Mouse (Mus musculus): ENCODE data around the gene Ssu72. TPM values are rescaled to one million over a fixed set of nuclear protein-coding genes. Genes with fewer than 3 reads are reported as not detected.

Gene Ssu72
- polyA plus RNA-seq, 1 experiment from 2014 or later, result 159 TPM

DNA sequence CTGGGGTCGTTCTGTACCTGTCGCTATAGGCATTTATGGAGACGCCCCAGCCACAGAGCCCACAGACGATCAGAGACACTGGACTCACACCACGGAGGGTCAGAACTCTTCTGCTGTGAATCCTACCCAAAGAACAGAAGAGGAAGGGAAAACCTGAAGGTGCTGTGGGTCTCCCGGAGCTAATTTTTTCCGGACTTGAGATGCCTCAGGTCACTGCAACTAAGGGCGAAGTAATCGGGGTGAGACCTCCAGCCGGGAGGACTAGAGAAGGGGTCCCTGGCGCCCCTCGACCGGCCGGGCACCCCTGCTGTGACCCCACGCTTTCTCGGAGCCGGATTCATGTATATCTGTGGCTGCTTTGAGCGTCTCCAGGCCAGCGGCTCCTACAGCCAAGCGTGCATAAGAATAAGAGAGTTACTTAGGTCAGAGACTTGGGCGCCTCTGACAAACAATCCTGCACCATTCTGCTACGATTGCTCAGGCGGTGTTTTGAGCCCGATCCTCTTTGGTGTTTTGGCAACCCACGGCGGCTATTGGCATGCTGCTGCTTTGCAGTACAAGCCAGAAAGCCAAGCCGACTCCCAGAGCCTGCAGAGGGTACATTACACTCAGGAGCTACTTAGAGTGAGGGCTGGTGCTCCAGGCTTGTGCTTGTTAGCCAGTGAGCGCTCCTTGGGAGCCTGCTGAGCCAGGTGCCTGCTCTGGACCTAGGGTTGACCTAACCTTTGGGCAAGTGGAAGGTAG, 56.9 kb downstream of the Ssu72 start:
- Histone ChIP-seq H3K4me1 (ENCODE audit: insufficient read depth, low read length) (peaks cover 23% of the 10 kb centered on the region), H3K4me3 (ENCODE audit: low read length) (peak overlapping the region; percentile 85), H3K27me3 (ENCODE audit: insufficient read depth, low read length) (no peaks in the 10 kb centered on the region), H3K36me3 (ENCODE audit: insufficient read depth, low read length) (peaks cover 8% of the 10 kb centered on the region; the same call in 1 of the 2 replicates), H3K27ac (ENCODE audit: low read length) (peak overlapping the region; percentile 64), H3K9ac (replicated peaks; ENCODE audit: low read length) (peak overlapping the region; percentile 85), H3K4me2 (replicated peaks; ENCODE audit: low read depth, low read length) (peak overlapping the region; percentile 87), H3K9me3 (ENCODE audit: low read length) (no peaks in the 10 kb centered on the region)
- ATAC-seq (ENCODE audit: low FRiP score, low TSS enrichment), result no peak
- 2% methylated on average over 28 of the region's 28 CpGs for WGBS

DNA sequence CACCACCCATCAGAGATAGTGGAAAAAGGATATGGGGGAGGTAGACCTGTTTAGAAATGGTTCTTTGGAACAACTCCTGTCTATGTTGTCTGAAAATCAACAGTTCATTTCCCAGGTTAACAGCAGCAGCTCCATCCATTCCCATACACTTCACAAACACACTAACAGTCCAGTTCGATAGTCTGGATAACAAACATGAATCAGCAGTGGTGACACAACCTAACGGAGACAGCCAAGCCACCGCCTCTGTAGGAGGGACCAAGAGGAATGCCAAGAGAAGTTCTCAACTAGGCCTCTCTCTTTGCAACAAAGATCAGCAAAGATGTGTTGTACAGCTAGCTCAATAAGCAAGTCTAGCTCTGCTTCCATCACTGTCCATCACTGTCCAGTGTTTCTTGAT, 57.8 kb downstream of the Ssu72 start:
- H3K4me3 ChIP-seq (ENCODE audit: low read length), result no peak overlapping the region
- H3K27me3 ChIP-seq (ENCODE audit: insufficient read depth, low read length), result no peaks in the 10 kb centered on the region
- H3K4me2 ChIP-seq (replicated peaks; ENCODE audit: low read depth, low read length), result no peak overlapping the region
- H3K9ac ChIP-seq (replicated peaks; ENCODE audit: low read length), result no peak overlapping the region
- no peak for ATAC-seq (ENCODE audit: low FRiP score, low TSS enrichment)
- H3K27ac ChIP-seq (ENCODE audit: low read length), result no peak overlapping the region
- 0 out of 2 replicates have a peak, but pooled peaks cover under 1% of the 10 kb centered on the region for H3K36me3 ChIP-seq (ENCODE audit: insufficient read depth, low read length)
- no peaks in the 10 kb centered on the region for H3K9me3 ChIP-seq (ENCODE audit: low read length)
- 87% methylated on average over 3 of the region's 3 CpGs for WGBS
- H3K4me1 ChIP-seq (ENCODE audit: insufficient read depth, low read length), result peaks cover 23% of the 10 kb centered on the region

DNA sequence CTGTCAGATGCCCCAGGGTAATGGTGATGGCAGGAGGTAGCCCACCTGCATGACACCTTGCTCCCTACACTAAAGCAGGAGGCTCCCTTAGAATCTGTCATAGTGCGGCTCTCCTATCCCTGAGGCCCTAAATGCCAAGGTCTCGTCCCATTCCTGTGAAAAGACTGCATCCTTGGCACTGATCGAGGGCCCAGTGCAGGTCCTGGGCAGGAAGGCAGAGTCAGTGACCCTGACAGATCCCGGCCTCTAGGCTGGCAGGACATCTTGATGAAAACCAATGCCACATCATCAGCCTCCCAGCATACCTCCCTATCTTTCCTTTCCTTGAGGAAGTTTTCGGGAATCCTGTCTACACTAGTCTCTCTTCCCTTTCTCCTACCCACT, 64.9 kb downstream of the Ssu72 start:
- H3K4me1 ChIP-seq (ENCODE audit: insufficient read depth, low read length), result peaks cover 16% of the 10 kb centered on the region
- peak overlapping the region; percentile 65 for H3K4me2 ChIP-seq (replicated peaks; ENCODE audit: low read depth, low read length)
- H3K4me3 ChIP-seq (ENCODE audit: low read length), result peak overlapping the region; percentile 53
- H3K36me3 ChIP-seq (ENCODE audit: insufficient read depth, low read length), result no peaks in the 10 kb centered on the region
- no peaks in the 10 kb centered on the region for H3K9me3 ChIP-seq (ENCODE audit: low read length)
- H3K27ac ChIP-seq (ENCODE audit: low read length), result no peak overlapping the region
- H3K27me3 ChIP-seq (ENCODE audit: insufficient read depth, low read length), result peaks cover 5% of the 10 kb centered on the region; the same call in 1 of the 2 replicates
- WGBS, result 54% methylated on average over 5 of the region's 5 CpGs
- no peak for ATAC-seq (ENCODE audit: low FRiP score, low TSS enrichment)
- H3K9ac ChIP-seq (replicated peaks; ENCODE audit: low read length), result peak overlapping the region; percentile 75

DNA sequence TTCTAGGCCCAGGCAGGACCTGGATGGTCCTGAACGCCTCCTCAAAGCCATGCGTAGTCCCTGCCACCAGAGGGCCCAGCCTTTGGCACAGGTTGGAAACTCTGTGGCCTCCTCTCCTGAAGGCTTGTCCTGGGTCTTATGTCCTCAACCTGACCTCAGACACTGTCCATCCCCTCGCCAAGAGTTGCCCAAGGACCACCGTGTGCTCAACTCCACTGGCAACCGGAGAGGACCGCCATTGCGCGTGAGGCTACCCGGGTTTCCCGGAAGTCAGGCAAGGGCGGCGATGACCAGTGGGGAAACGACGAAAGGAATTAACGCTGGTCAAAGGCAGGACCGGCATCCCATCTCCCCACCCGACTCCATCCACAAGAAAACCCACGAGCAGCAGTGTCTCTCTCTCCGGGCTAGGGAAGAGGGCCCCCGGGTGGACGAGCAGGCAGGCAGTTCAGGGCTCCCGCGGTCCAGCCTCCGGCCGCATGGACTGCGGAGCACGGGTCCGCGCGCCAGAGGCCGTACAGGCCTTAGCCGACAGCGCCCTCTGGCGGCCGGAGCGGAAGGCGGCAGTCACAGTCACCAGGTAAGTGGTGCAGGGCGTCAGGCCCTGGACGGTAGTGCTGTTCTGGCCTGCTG, 65.4 kb downstream of the Ssu72 start:
- peak overlapping the region; percentile 48 for H3K27ac ChIP-seq (ENCODE audit: low read length)
- ATAC-seq (ENCODE audit: low FRiP score, low TSS enrichment), result peak; percentile 89
- peaks cover 5% of the 10 kb centered on the region; the same call in 1 of the 2 replicates for H3K27me3 ChIP-seq (ENCODE audit: insufficient read depth, low read length)
- H3K4me1 ChIP-seq (ENCODE audit: insufficient read depth, low read length), result peaks cover 21% of the 10 kb centered on the region
- H3K4me2 ChIP-seq (replicated peaks; ENCODE audit: low read depth, low read length), result peak overlapping the region; percentile 65
- H3K9ac ChIP-seq (replicated peaks; ENCODE audit: low read length), result peak overlapping the region; percentile 75
- H3K36me3 ChIP-seq (ENCODE audit: insufficient read depth, low read length), result no peaks in the 10 kb centered on the region
- no peaks in the 10 kb centered on the region for H3K9me3 ChIP-seq (ENCODE audit: low read length)
- peak overlapping the region; percentile 53 for H3K4me3 ChIP-seq (ENCODE audit: low read length)
- WGBS, result under 1% methylated on average over 39 of the region's 39 CpGs

DNA sequence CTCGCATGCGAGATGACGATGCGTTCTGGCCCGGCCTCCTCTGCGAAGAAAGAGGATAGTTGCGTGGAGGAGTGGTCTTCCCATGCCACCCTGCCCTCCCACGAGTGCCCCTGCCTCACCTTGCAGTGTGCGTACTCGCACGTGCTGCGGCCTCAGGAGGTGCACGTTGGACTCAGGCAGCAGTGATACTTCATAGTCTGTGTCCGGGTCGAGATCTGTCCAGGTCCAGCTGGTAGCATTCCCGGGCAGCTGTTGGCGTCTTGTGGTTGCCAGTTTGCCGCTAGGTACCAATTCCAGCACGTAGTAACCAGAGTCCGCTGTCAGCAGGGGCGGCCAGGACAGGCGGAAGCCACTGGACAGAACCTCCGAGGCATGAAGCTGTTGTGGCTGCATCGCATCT, 66.0 kb downstream of the Ssu72 start:
- peaks cover 5% of the 10 kb centered on the region; the same call in 1 of the 2 replicates for H3K27me3 ChIP-seq (ENCODE audit: insufficient read depth, low read length)
- H3K4me2 ChIP-seq (replicated peaks; ENCODE audit: low read depth, low read length), result peak overlapping the region; percentile 65
- peaks cover 26% of the 10 kb centered on the region for H3K4me1 ChIP-seq (ENCODE audit: insufficient read depth, low read length)
- no peak overlapping the region for H3K27ac ChIP-seq (ENCODE audit: low read length)
- no peaks in the 10 kb centered on the region for H3K9me3 ChIP-seq (ENCODE audit: low read length)
- ATAC-seq (ENCODE audit: low FRiP score, low TSS enrichment), result peak; percentile 14
- peak overlapping the region; percentile 75 for H3K9ac ChIP-seq (replicated peaks; ENCODE audit: low read length)
- 36% methylated on average over 24 of the region's 24 CpGs for WGBS
- peak overlapping the region; percentile 53 for H3K4me3 ChIP-seq (ENCODE audit: low read length)
- no peaks in the 10 kb centered on the region for H3K36me3 ChIP-seq (ENCODE audit: insufficient read depth, low read length)

DNA sequence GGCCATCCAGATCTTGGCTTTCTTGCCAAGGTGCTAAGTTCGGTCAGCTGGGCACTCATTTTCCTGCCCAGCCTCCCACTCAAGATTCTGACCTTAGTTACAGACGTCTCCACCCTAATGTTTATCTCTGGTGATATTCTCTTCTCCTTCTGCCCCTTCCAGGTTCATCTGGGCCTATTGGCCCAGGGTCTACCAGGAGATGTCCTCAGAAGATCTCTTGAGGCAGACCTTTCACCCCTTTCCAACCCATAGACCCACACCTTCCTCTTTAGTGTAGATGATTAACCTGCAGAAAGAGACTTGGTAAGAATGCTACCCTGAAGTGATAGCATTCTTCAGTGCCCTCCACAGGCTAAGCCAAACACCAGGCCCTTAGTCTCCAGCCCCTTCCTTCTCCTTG, 67.1 kb downstream of the Ssu72 start:
- no peak overlapping the region for H3K27ac ChIP-seq (ENCODE audit: low read length)
- H3K9me3 ChIP-seq (ENCODE audit: low read length), result no peaks in the 10 kb centered on the region
- peaks cover 29% of the 10 kb centered on the region for H3K4me1 ChIP-seq (ENCODE audit: insufficient read depth, low read length)
- WGBS, result 64% methylated on average over 2 of the region's 2 CpGs
- H3K4me3 ChIP-seq (ENCODE audit: low read length), result no peak overlapping the region
- no peaks in the 10 kb centered on the region for H3K36me3 ChIP-seq (ENCODE audit: insufficient read depth, low read length)
- ATAC-seq (ENCODE audit: low FRiP score, low TSS enrichment), result no peak
- no peak overlapping the region for H3K4me2 ChIP-seq (replicated peaks; ENCODE audit: low read depth, low read length)
- peaks cover 5% of the 10 kb centered on the region; the same call in 1 of the 2 replicates for H3K27me3 ChIP-seq (ENCODE audit: insufficient read depth, low read length)
- no peak overlapping the region for H3K9ac ChIP-seq (replicated peaks; ENCODE audit: low read length)

DNA sequence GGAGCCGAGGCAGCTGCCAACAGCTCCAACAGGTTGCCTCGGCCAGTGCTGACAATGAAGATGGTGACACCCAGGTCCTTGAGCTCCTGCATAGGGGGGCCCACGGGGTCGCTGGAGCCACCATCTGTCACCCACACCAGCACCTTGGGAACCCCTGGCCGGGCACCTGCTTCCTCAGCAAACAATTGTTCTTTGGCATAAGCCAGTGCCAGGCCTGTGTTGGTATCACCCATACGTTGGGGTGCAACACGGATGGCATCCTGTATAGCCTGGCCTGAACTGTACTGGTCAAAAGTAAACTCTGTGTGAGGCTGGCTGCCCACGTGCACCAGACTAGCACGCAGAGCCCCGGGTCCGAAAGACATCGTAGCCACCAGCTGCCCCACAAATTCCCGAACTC, 68.2 kb downstream of the Ssu72 start:
- Histone ChIP-seq H3K4me2 (replicated peaks; ENCODE audit: low read depth, low read length) (no peak overlapping the region), H3K27me3 (ENCODE audit: insufficient read depth, low read length) (peaks cover 5% of the 10 kb centered on the region; the same call in 1 of the 2 replicates), H3K4me1 (ENCODE audit: insufficient read depth, low read length) (peaks cover 32% of the 10 kb centered on the region), H3K27ac (ENCODE audit: low read length) (no peak overlapping the region), H3K36me3 (ENCODE audit: insufficient read depth, low read length) (no peaks in the 10 kb centered on the region), H3K4me3 (ENCODE audit: low read length) (no peak overlapping the region), H3K9ac (replicated peaks; ENCODE audit: low read length) (no peak overlapping the region), H3K9me3 (ENCODE audit: low read length) (no peaks in the 10 kb centered on the region)
- 87% methylated on average over 13 of the region's 13 CpGs for WGBS
- ATAC-seq (ENCODE audit: low FRiP score, low TSS enrichment), result no peak

DNA sequence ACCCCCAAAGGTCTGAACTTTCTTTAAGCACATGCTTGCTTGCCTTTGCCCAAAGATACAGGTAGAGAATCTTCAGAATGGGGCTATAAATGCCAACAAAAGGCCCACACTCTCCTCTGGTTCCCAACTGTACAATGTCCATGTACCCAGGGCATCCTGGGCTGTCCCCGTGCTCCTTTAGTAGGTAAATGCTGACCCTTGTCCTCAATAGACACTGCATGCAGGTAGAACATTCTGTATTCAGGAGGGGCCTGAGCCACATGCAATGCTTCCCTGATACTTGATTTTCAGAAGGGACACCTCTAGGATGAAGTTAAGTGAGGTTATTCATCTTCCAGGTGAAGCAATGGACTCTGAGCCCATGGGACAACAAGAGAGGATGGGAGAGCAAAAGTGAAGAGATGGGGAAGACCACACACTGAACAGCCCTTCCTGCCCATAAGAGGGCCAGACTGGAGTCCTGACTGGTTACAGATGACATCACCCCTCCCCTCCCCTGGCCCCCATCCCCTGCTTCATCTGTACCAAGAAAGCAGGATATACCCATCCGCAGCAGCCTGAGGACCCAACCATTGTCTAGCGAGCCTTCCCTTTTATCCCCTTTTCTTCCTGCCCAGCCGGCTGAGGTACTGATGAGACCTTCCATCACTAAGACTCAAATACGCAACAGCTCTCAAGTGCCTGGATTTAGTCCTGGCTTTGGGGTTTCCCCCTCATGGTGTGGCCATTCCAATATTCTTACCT, 68.9 kb downstream of the Ssu72 start:
- Histone ChIP-seq H3K27me3 (ENCODE audit: insufficient read depth, low read length) (peaks cover 5% of the 10 kb centered on the region; the same call in 1 of the 2 replicates), H3K4me3 (ENCODE audit: low read length) (peak overlapping the region; percentile 44), H3K9me3 (ENCODE audit: low read length) (no peaks in the 10 kb centered on the region), H3K36me3 (ENCODE audit: insufficient read depth, low read length) (no peaks in the 10 kb centered on the region), H3K4me1 (ENCODE audit: insufficient read depth, low read length) (peaks cover 32% of the 10 kb centered on the region), H3K27ac (ENCODE audit: low read length) (no peak overlapping the region), H3K4me2 (replicated peaks; ENCODE audit: low read depth, low read length) (peak overlapping the region; percentile 79), H3K9ac (replicated peaks; ENCODE audit: low read length) (no peak overlapping the region)
- WGBS, result 41% methylated on average over 5 of the region's 5 CpGs
- ATAC-seq (ENCODE audit: low FRiP score, low TSS enrichment), result no peak

DNA sequence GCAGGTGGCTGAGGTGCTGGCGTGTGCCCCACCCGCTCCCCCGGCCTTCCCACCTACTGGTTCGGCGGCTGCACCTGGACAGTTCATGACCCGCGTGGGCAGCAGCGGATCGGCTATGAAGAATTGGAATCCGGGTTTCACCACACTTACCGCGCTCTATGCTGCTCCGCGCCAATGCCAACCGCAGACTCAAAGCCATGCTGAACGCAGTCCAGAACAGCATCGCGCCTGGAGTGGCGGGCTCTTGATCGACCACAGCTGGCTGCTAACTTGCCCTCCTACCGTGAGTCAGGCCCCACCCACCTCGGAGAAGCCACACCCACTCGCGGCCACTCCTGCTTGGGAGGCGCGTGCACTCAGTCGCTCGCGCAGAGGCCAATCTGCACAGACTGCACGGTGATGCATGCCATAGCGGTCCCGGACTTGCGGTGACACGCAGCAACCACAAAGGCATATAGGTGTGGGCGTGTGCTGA, 69.7 kb downstream of the Ssu72 start, which contains the start of gene Vwa1:
Gene Vwa1 (minus strand): TSS at position 419 of the 475 bp plus-strand sequence.
- peak; percentile 69 for ATAC-seq (ENCODE audit: low FRiP score, low TSS enrichment)
- 0% methylated on average over 35 of the region's 35 CpGs for WGBS
- Histone ChIP-seq H3K27ac (ENCODE audit: low read length) (peak within 1 kb of the TSS; percentile 31; the same call in 1 of the 2 replicates), H3K4me2 (replicated peaks; ENCODE audit: low read depth, low read length) (peak within 1 kb of the TSS; percentile 79), H3K9ac (replicated peaks; ENCODE audit: low read length) (peak within 1 kb of the TSS; percentile 63), H3K4me3 (ENCODE audit: low read length) (peak within 1 kb of the TSS; percentile 44), H3K9me3 (ENCODE audit: low read length) (no peaks in the 10 kb centered on the region), H3K27me3 (ENCODE audit: insufficient read depth, low read length) (peaks cover 5% of the 10 kb centered on the region; the same call in 1 of the 2 replicates), H3K36me3 (ENCODE audit: insufficient read depth, low read length) (no peaks in the 10 kb centered on the region), H3K4me1 (ENCODE audit: insufficient read depth, low read length) (peaks cover 32% of the 10 kb centered on the region)
